Mouse (Mus musculus) C2C12 (cell line): Measurements from ENCODE around the gene Traf5. TPM values are rescaled to one million over a fixed set of nuclear protein-coding genes. Genes with fewer than 3 reads are reported as not detected.

ENCODE experiments used
- H3K27me3 ChIP-seq: one replicate; pipeline ENCODE4 v1.6.1; 2011; ENCODE audit not compliant: control insufficient read depth, insufficient read depth, insufficient read length
- H3K36me3 ChIP-seq: one replicate; pipeline ENCODE4 v1.6.1; 2011; ENCODE audit not compliant: control insufficient read depth, insufficient read depth
- H3K4me3 ChIP-seq: one replicate; pipeline ENCODE4 v1.5.1; 2011; ENCODE audit warnings: mild to moderate bottlenecking, control low read depth; ENCODE audit not compliant: poor library complexity, insufficient read depth, severe bottlenecking
- H3K79me2 ChIP-seq: one replicate; pipeline ENCODE4 v1.6.1; 2011; ENCODE audit not compliant: control insufficient read depth, insufficient read depth
- H3K79me3 ChIP-seq: one replicate; pipeline ENCODE4 v1.6.1; 2011; ENCODE audit warnings: low read depth, control low read depth
- H3ac ChIP-seq: one replicate; pipeline ENCODE3; 2011; ENCODE audit warnings: low read depth; ENCODE audit not compliant: control insufficient read depth, insufficient read length
- CEBPB ChIP-seq: IDR thresholded peaks from one replicate; pipeline ENCODE4 v1.6.1; 2011; ENCODE audit warnings: low read depth, mild to moderate bottlenecking, control low read depth, moderate library complexity
- CTCF ChIP-seq: IDR thresholded peaks from one replicate; pipeline ENCODE4 v1.5.1; 2011; ENCODE audit not compliant: control insufficient read depth, insufficient read depth, insufficient read length
- FOSL1 ChIP-seq: IDR thresholded peaks from one replicate; pipeline ENCODE4 v1.8.0; 2011; ENCODE audit warnings: mild to moderate bottlenecking, low read length; ENCODE audit not compliant: poor library complexity, insufficient read depth, severe bottlenecking
- MAX ChIP-seq: IDR thresholded peaks from one replicate; pipeline ENCODE4 v1.6.1; 2011; ENCODE audit warnings: mild to moderate bottlenecking, control low read depth
- MYOD1 ChIP-seq: IDR thresholded peaks from one replicate; pipeline ENCODE4 v1.6.1; 2011; ENCODE audit warnings: low read depth; ENCODE audit not compliant: control insufficient read depth, insufficient read length
- MYOG ChIP-seq: IDR thresholded peaks from one replicate; pipeline ENCODE4 v1.6.1; 2011; ENCODE audit not compliant: control insufficient read depth, insufficient read length; ENCODE audit errors: extremely low read depth
- USF1 ChIP-seq: IDR thresholded peaks from one replicate; pipeline ENCODE4 v1.6.1; 2011; ENCODE audit warnings: low read depth, mild to moderate bottlenecking, control low read depth, moderate library complexity
- polyA plus RNA-seq: library from polyadenylated mRNA; unstranded; fragments of >200 nt; fragmentation: generic; extraction: Trizol; gene quantifications from one replicate; pipeline ENCODE4 v1.2.1, GENCODE M21; 2012; ENCODE audit warnings: missing spikeins

Gene Traf5
- polyA plus RNA-seq, 1 experiment: 20.5 TPM

DNA sequence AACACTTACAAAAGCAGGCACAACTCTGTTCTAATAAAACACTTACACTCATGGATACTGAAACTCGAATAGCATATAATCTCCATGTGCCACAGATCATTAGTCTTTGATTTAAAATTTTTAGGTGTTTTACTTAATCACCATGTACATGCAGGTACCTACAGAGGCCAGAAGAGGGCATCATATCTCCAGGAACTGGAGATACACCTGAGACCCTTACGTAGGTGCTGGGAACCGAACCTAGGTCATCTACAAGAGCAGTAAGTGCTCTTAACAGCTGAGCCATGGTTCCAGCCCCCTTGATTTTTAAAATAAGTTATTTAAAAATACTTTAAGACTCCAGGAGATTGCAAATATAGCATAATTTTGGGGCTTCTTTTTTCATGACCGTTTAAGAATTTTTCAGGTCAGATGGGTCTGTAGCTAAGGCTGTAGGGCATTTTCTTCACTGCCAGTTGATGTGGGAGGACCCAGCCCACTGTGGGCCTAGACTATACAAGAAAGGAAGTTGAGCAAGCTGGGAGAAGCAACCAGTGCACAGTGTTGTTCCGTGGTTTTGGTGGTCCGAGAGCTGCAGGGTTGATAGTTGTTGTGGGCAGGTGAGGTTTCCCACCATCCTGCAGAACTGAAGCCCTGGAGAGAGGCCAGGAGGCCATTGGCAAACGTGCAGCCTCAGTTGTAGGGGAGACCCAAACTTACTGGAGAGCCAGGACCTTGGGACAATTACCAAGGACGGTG is 29.0 kb downstream of the Traf5 start:
- Histone ChIP-seq H3K27me3 (no peaks in the 10 kb centered on the region), H3K79me3 (no peaks in the 10 kb centered on the region), H3K4me3 (no peak overlapping the region), H3K36me3 (peaks cover 31% of the 10 kb centered on the region), H3ac (no peak overlapping the region), H3K79me2 (no peaks in the 10 kb centered on the region)
- TF ChIP-seq FOSL1 (no peak), MYOG (no peak), MYOD1 (no peak), USF1 (no peak), CTCF (no peak), MAX (no peak), CEBPB (no peak)

DNA sequence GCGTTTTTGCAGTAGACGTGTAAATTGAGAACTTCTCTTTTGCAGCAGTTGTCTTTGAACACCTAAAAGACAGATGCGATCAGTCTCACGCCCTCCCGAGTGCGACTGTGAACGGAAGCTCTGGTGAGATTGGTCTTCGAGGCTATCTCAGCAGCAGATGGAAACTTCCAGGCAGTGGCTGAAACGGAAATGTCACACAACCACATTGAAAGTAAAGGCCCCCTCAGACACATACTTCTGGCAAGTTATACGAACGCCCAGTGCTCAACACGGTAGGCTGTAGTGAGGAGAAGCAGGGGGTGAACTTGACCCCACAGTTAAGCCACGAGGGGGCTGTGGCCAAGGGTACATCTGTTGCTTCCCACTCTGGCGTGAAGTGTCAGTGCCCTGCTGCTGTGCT is 29.7 kb downstream of the Traf5 start:
- Histone ChIP-seq H3K27me3 (no peaks in the 10 kb centered on the region), H3ac (no peak overlapping the region), H3K79me2 (no peaks in the 10 kb centered on the region), H3K4me3 (no peak overlapping the region), H3K36me3 (peaks cover 31% of the 10 kb centered on the region), H3K79me3 (no peaks in the 10 kb centered on the region)
- TF ChIP-seq CTCF: no peak
- TF ChIP-seq USF1: no peak
- TF ChIP-seq MAX: no peak
- no peak for TF ChIP-seq MYOD1
- no peak for TF ChIP-seq MYOG
- TF ChIP-seq FOSL1: no peak
- no peak for TF ChIP-seq CEBPB

DNA sequence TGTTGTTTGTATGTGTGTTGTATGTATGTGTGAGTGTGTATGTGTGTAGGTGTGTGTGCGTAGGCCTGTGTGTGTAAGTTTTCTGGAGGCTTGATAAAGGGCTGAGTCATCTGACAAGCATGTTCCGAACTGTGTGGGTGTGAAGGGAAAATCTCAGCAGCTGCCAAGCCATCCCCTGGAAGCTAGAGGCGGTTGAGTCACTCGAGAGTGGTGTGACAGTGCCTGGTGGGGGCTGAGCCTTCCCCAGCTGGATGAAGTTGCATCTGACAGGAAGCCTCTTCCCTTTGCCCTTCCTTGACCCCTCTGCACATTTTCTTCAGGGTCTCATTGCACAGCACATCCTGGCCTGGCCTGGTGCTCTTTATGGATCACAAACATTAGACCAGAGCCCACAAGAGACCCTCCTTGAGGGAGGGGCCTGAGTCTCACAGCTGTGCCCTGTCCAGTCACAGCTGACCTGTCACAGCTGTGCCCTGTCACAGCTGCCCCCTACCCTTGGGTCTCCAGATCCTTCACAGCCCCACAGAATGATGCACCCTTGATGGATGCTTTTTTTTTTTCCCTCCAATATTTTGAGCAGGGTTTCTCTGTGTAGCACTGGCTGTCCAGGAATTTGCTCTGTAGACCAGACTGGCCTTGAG is 30.6 kb downstream of the Traf5 start:
- Histone ChIP-seq H3K79me3 (no peaks in the 10 kb centered on the region), H3K36me3 (peaks cover 34% of the 10 kb centered on the region), H3ac (no peak overlapping the region), H3K27me3 (no peaks in the 10 kb centered on the region), H3K4me3 (no peak overlapping the region), H3K79me2 (no peaks in the 10 kb centered on the region)
- no peak for TF ChIP-seq MYOG
- peak; percentile 88 for TF ChIP-seq FOSL1
- peak; percentile 54 for TF ChIP-seq MAX
- peak; percentile 85 for TF ChIP-seq MYOD1
- TF ChIP-seq CEBPB: no peak
- TF ChIP-seq CTCF: no peak
- TF ChIP-seq USF1: peak; percentile 6

DNA sequence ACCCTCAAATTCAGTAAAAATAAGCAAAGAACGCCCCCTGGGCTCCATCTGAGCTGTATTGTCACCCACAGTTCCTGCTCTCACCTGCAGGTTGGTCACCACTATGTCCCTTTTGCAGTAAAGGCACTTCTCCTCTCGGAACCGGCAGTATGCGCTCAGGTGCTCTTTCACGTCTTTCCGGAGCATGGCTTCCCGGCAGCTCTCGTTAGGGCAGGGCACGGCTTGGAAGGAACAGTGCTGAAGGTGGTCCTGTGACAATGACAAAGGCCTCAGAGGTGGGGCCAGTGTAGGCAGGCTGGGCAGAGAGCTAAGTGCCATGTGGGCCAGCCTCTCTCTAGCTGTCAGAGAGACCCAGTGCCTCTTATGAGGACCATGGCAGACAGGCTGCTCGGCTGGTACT is 33.4 kb downstream of the Traf5 start:
- no peaks in the 10 kb centered on the region for H3K79me3 ChIP-seq

DNA sequence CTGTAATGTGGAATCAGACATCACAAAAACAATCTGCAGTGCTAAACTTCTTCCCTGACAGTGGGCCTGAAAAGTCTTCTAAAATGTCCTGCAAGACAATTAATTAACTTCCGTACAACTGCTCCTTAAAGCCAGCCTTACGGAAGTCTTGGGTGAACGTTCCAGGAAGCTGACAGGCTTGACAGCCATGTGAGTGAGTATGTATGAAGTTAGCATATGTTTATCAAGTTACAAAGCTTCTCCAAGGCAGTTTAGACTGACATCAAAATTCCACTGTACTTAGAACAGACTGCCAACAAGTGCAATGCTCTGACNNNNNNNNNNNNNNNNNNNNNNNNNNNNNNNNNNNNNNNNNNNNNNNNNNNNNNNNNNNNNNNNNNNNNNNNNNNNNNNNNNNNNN is 38.6 kb downstream of the Traf5 start:
- H3K36me3 ChIP-seq: peaks cover 13% of the 10 kb centered on the region
- no peaks in the 10 kb centered on the region for H3K27me3 ChIP-seq
- no peak overlapping the region for H3K4me3 ChIP-seq
- no peaks in the 10 kb centered on the region for H3K79me2 ChIP-seq
- no peaks in the 10 kb centered on the region for H3K79me3 ChIP-seq
- H3ac ChIP-seq: no peak overlapping the region
- TF ChIP-seq FOSL1 (no peak), CEBPB (no peak), MAX (no peak), MYOD1 (no peak), USF1 (no peak), CTCF (no peak), MYOG (no peak)

More for the DNA sequence above, 33.4 kb downstream of the Traf5 start:
- TF ChIP-seq FOSL1 (no peak), CTCF (no peak), USF1 (no peak), MYOD1 (no peak), MYOG (no peak), MAX (no peak)
- peaks cover 15% of the 10 kb centered on the region for H3K36me3 ChIP-seq
- H3K27me3 ChIP-seq: no peaks in the 10 kb centered on the region
- no peak overlapping the region for H3K4me3 ChIP-seq
- H3ac ChIP-seq: no peak overlapping the region
- H3K79me2 ChIP-seq: no peaks in the 10 kb centered on the region

DNA sequence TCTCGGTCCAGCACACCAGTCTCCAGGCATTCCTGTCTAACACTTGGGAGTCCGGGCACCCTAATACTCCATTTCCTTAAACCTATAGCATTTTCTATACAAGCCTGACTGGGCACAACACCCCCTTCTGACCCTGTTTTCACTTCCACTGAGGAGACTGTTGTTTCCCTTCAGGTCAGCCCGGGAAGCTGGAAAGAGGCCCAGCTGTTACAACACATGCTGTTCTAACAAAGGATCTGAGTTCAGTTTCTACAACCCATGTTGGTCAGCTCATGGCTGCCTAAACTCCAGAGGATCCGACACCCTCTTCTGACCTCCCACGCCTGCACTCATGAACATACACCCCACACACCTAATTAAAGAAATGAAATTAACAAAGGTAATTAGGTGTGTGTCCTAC is 39.4 kb downstream of the Traf5 start:
- no peak for TF ChIP-seq MYOD1
- no peak for TF ChIP-seq CTCF
- TF ChIP-seq FOSL1: no peak
- TF ChIP-seq MYOG: no peak
- no peak for TF ChIP-seq MAX
- TF ChIP-seq USF1: no peak
- no peak for TF ChIP-seq CEBPB
- Histone ChIP-seq H3K79me3 (no peaks in the 10 kb centered on the region), H3K27me3 (no peaks in the 10 kb centered on the region), H3K4me3 (no peak overlapping the region), H3ac (no peak overlapping the region), H3K79me2 (no peaks in the 10 kb centered on the region), H3K36me3 (peaks cover 13% of the 10 kb centered on the region)
